In the genomic region with DNA sequence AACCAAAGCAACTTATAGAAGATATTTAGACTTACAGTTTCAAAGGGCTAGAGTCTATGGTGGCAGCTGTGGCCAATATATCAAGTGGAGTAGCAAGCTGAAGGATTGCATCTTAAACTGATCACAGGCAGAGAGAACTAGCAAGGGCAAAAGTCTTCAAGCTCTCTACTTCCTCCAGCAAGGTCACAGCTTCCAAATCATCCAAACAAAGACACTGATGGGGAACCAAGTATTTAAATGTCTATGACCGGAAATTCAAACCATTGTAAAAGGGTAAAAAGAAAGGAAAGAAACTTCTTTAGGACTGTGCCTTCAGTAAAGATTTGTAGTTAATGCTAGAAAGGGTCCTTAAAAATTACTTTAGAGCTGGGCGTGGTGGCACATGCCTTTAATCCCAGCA, we compare ENCODE assay signal across 26 mouse cellular contexts.
DNase-seq lines count a peak whose midpoint lies in the region; ATAC-seq and TF ChIP-seq lines count a peak whose summit lies in the region.
"Had no signal": no experiment of that assay in that cellular context is flagged by ENCODE, and none has a peak within 500 bp of the region (broad histone marks: within the 10 kb centered on the region; RNA-seq: fewer than 3 reads in every experiment).

No protein-coding gene starts in this region.

- ATAC-seq in kidney, postnatal 0 days (replicated peaks; ENCODE audit: low FRiP score, low read depth): no peak
- no peak for ATAC-seq in midbrain, embryonic 15.5 days (replicated peaks)
- ATAC-seq: CD4-positive, CD25-positive, alpha-beta regulatory T cell, adult 4 months; forebrain, embryonic 14.5 days; forebrain, embryonic 16.5 days had no signal

- H3K9ac ChIP-seq in kidney, postnatal 0 days (ENCODE audit: low read depth, low read length): no peak overlapping the region
- H3K9ac ChIP-seq in midbrain, embryonic 15.5 days: no peak overlapping the region
- H3K9ac ChIP-seq: embryonic facial prominence, embryonic 13.5 days; embryonic facial prominence, embryonic 15.5 days; forebrain, embryonic 12.5 days had no signal

- no peaks in the 10 kb centered on the region for H3K4me1 ChIP-seq in kidney, postnatal 0 days (replicated peaks; ENCODE audit: insufficient read depth, low read length)
- H3K4me1 ChIP-seq in midbrain, embryonic 15.5 days: no peaks in the 10 kb centered on the region
- H3K4me1 ChIP-seq: embryonic facial prominence, embryonic 13.5 days; embryonic facial prominence, embryonic 15.5 days; forebrain, embryonic 10.5 days; forebrain, embryonic 12.5 days had no signal

- no peak overlapping the region for H3K27ac ChIP-seq in kidney, postnatal 0 days
- H3K27ac ChIP-seq in midbrain, embryonic 15.5 days: no peak overlapping the region
- H3K27ac ChIP-seq: embryonic facial prominence, embryonic 13.5 days; embryonic facial prominence, embryonic 15.5 days; forebrain, embryonic 10.5 days; forebrain, embryonic 12.5 days had no signal

- no peaks in the 10 kb centered on the region for H3K36me3 ChIP-seq in kidney, postnatal 0 days (ENCODE audit: insufficient read depth, low read length)
- no peaks in the 10 kb centered on the region for H3K36me3 ChIP-seq in midbrain, embryonic 15.5 days (replicated peaks)
- H3K36me3 ChIP-seq: embryonic facial prominence, embryonic 13.5 days; embryonic facial prominence, embryonic 15.5 days; forebrain, embryonic 10.5 days; forebrain, embryonic 12.5 days; G1E had no signal

- H3K4me3 ChIP-seq in kidney, postnatal 0 days (replicated peaks; ENCODE audit: low read depth, low read length): no peak overlapping the region
- no peak overlapping the region for H3K4me3 ChIP-seq in midbrain, embryonic 15.5 days
- H3K4me3 ChIP-seq: embryonic facial prominence, embryonic 13.5 days; embryonic facial prominence, embryonic 15.5 days; erythroblast, embryonic 14.5 days; forebrain, embryonic 10.5 days; forebrain, embryonic 12.5 days had no signal

- H3K27me3 ChIP-seq in kidney, postnatal 0 days (ENCODE audit: insufficient read depth, low read length): no peaks in the 10 kb centered on the region
- no peaks in the 10 kb centered on the region for H3K27me3 ChIP-seq in midbrain, embryonic 15.5 days (replicated peaks)
- H3K27me3 ChIP-seq: CH12.LX; embryonic facial prominence, embryonic 13.5 days; embryonic facial prominence, embryonic 15.5 days; forebrain, embryonic 12.5 days had no signal

- 74% methylated on average over 2 of the region's 2 CpGs for WGBS in kidney, postnatal 0 days
- 90% methylated on average over 2 of the region's 2 CpGs for WGBS in midbrain, embryonic 15.5 days

- H3K4me2 ChIP-seq in kidney, postnatal 0 days (ENCODE audit: low read length): no peak overlapping the region
- no peak overlapping the region for H3K4me2 ChIP-seq in midbrain, embryonic 15.5 days
- H3K4me2 ChIP-seq: embryonic facial prominence, embryonic 13.5 days; embryonic facial prominence, embryonic 15.5 days; forebrain, embryonic 12.5 days had no signal

- H3K9me3 ChIP-seq in kidney, postnatal 0 days (replicated peaks; ENCODE audit: low read length): no peaks in the 10 kb centered on the region
- H3K9me3 ChIP-seq in midbrain, embryonic 15.5 days: no peaks in the 10 kb centered on the region
- H3K9me3 ChIP-seq: embryonic facial prominence, embryonic 13.5 days; embryonic facial prominence, embryonic 15.5 days; forebrain, embryonic 10.5 days; forebrain, embryonic 12.5 days; G1E had no signal

- no peak for TF ChIP-seq CTCF in kidney, postnatal 0 days (IDR thresholded peaks at IDR 0.05; ENCODE audit: low read depth)

- peak; percentile 29 for DNase-seq in kidney, postnatal 0 days (ENCODE audit: low spot score)
- DNase-seq in kidney, postnatal 36 days: no peak
- DNase-seq in R1 (ENCODE audit: low read depth, low spot score): peak; percentile 71
- no peak for DNase-seq in MN1 (ENCODE audit: low spot score)
- DNase-seq: adrenal gland, adult 2 months; adrenal gland, postnatal 10 days; adrenal gland, postnatal 25 days; B cell, adult 2 months; cerebellum, adult 11 months; cerebellum, adult 18-20 months; cerebellum, adult 8-10 months; cerebellum, adult 9-11 months; cerebellum, postnatal 14 days; cerebellum, postnatal 36 days; embryo, embryonic 11 days had no signal

Comparison
In these comparisons a context has a peak if more than half of its experiments do, and no peak if none do; other contexts are left out.
1. DNase-seq: peak in kidney, postnatal 0 days (single experiment) and R1 (single experiment); none in kidney, postnatal 36 days (0 of 2) and MN1 (single experiment).